ENCODE assay signal across 20 mouse cellular contexts in genomic region chr2:5083739-5084138, GRCm38 (mm10). TPM values are rescaled to one million over a fixed set of nuclear protein-coding genes. Genes with fewer than 3 reads are reported as not detected.
"Had no signal": no experiment of that assay in that cellular context is flagged by ENCODE, and none has a peak within 500 bp of the region (broad histone marks: within the 10 kb centered on the region; RNA-seq: fewer than 3 reads in every experiment).

No protein-coding gene starts in this region.

- H3K4me2 ChIP-seq: kidney, embryonic 15.5 days; limb, embryonic 12.5 days; limb, embryonic 15.5 days; liver, embryonic 11.5 days; lung, embryonic 14.5 days; midbrain, embryonic 15.5 days; stomach, embryonic 15.5 days had no signal

- H3K4me1 ChIP-seq: kidney, embryonic 15.5 days; limb, embryonic 15.5 days; stomach, embryonic 15.5 days had no signal

- DNase-seq: kidney, adult 8-10 months; kidney, postnatal 10 days; kidney, postnatal 36 days; layer of hippocampus, postnatal 36 days; left cerebral cortex, postnatal 4 days; liver, postnatal 0 days; lung, embryonic 14.5 days; right cerebral cortex, adult 18-20 months; right cerebral cortex, postnatal 14 days; right cerebral cortex, postnatal 4 days; thymus, postnatal 25 days had no signal

- H3K4me3 ChIP-seq: kidney, embryonic 15.5 days; limb, embryonic 12.5 days; limb, embryonic 15.5 days; midbrain, embryonic 15.5 days; stomach, embryonic 15.5 days had no signal

- H3K27me3 ChIP-seq: kidney, embryonic 15.5 days; limb, embryonic 12.5 days; limb, embryonic 15.5 days; stomach, embryonic 15.5 days had no signal

- H3K36me3 ChIP-seq: kidney, embryonic 15.5 days; limb, embryonic 12.5 days; limb, embryonic 15.5 days; midbrain, embryonic 15.5 days; stomach, embryonic 15.5 days had no signal

- H3K27ac ChIP-seq: kidney, embryonic 15.5 days; limb, embryonic 12.5 days; limb, embryonic 15.5 days; liver, embryonic 14.5 days; macrophage; midbrain, embryonic 15.5 days; stomach, embryonic 15.5 days had no signal

- H3K9ac ChIP-seq: kidney, embryonic 15.5 days; limb, embryonic 12.5 days; limb, embryonic 15.5 days; liver, embryonic 14.5 days; liver, postnatal 0 days; lung, embryonic 14.5 days; midbrain, embryonic 15.5 days; stomach, embryonic 15.5 days had no signal

- H3K9me3 ChIP-seq: kidney, embryonic 15.5 days; limb, embryonic 12.5 days; limb, embryonic 15.5 days; midbrain, embryonic 15.5 days; stomach, embryonic 15.5 days had no signal

RNA-seq across cellular contexts. Expression of gene Ccdc3, which starts 53.8 kb away (rescaled TPM):
- total RNA-seq: megakaryocyte, adult 5-6 weeks had no signal
- polyA plus RNA-seq: macrophage had no signal
